Mouse (Mus musculus) E14TG2a.4 (cell line): ENCODE results near the gene Gramd1b.

Experiments
- CTCF ChIP-seq: conservative IDR thresholded peaks from 2 replicates; pipeline ENCODE4 v1.5.1; 2014; ENCODE audit warnings: low read length
- NANOG ChIP-seq: IDR thresholded peaks from 2 replicates; pipeline ENCODE4 v1.6.1; 2014; ENCODE audit warnings: borderline replicate concordance, low read length, mixed read lengths
- POU5F1 ChIP-seq: IDR thresholded peaks from 2 replicates; pipeline ENCODE4 v1.6.1; 2014; ENCODE audit warnings: low read length, borderline replicate concordance

DNA sequence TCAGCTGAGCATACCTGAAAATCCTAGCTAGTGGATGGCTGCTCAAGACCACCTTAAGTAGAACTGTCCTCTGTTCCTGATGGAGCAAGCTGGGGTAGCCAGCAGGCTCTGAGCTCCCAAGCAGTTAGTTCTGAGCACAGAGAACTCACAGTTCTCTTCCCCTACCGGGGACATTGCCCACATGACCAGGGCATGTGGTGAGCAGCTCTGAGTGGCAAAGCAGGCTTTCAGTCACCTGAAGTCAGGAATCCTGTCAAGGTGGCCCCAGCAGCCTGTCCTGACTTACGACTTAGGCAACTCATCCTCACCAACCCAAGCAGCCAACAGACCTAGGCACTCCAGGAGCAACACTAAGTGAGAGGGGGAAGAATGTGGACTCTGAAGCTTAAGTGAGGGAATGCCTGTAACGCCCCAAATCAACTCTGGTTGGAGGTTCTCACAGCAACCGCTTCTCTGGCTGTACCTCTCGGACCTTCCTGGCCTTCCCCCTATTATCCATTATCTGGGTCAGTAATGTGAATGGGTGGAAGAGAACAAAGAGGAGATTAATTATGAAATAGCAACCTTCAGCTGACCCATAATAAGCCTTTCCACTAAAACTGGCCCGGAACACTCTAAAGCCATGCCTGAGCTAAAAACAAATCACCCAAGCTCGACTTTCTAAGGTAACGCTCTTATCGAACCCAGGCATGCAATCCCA is 154.3 kb downstream of the Gramd1b start:
- TF ChIP-seq CTCF (no peak), POU5F1 (no peak), NANOG (no peak)
